Mouse (Mus musculus) lung, postnatal 0 days (tissue): ENCODE measurements at regions not wholly inside any gene's neighbourhood (a gene's known extent, or its start where the extent isn't known, plus 50 kb on each side); places are given as distances from the start of the nearest gene placed in this dataset.

Experiments used
- CTCF ChIP-seq: IDR thresholded peaks from 2 replicates; pipeline ENCODE4 v1.5.1; 2016; ENCODE audit warnings: antibody characterized with exemption, mild to moderate bottlenecking
- EP300 ChIP-seq: IDR thresholded peaks from 2 replicates; pipeline ENCODE4 v1.6.1; 2016; ENCODE audit warnings: antibody characterized with exemption, mild to moderate bottlenecking, control low read depth

DNA sequence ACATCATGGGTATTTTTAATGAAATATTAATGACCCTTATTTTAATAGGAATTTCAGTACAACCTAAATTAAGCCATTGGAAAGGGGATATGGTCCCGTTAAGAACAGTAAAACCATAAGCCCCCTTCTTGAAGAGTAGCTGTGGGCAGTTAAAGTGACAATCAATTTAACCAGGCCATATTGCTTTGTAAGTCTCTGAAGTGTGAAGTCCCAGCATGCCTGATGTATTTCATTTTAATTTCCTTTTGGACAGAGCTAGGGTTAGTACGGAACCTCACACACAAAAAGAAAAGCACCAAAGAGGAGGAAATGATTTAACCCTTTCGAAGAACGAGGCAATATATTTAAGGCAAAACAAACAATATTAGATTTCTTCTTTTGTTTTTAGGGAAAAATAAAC lies 640.9 kb downstream of the Kcnj2 start:
- TF ChIP-seq CTCF, result no peak
- TF ChIP-seq EP300, result no peak
